Mouse (Mus musculus): ENCODE data around the gene Klra6. TPM values are rescaled to one million over a fixed set of nuclear protein-coding genes. Genes with fewer than 3 reads are reported as not detected.
"Not testable (repeated sequence)": the region's sequence is repeated elsewhere in the genome, so short reads cannot be mapped to it uniquely, and the experiment has no call there.

The Klra6 gene
- polyA plus RNA-seq (2015; fragmentation: Nextera tagmentation; extraction: Ambion mirVana) = not detected in 2 replicates

- Histone ChIP-seq H3K9ac (no peak within 1 kb of the TSS), H3K27me3 (no peaks in the 10 kb centered on the region), H3K27ac (no peak within 1 kb of the TSS), H3K4me2 (no peak within 1 kb of the TSS), H3K36me3 (no peaks in the 10 kb centered on the region), H3K4me3 (replicated peaks) (no peak within 1 kb of the TSS), H3K4me1 (no peaks in the 10 kb centered on the region), H3K9me3 (replicated peaks) (no peaks in the 10 kb centered on the region)
- 73% methylated on average over 4 of the region's 4 CpGs for WGBS
- ATAC-seq (replicated peaks; ENCODE audit: low FRiP score) = no peak
These were observed at the start of gene Klra6 for GRCm38 (mm10) chr6:130026854-130027253. Gene Klra6, minus strand, starts transcription at chr6:130026954.

DNA sequence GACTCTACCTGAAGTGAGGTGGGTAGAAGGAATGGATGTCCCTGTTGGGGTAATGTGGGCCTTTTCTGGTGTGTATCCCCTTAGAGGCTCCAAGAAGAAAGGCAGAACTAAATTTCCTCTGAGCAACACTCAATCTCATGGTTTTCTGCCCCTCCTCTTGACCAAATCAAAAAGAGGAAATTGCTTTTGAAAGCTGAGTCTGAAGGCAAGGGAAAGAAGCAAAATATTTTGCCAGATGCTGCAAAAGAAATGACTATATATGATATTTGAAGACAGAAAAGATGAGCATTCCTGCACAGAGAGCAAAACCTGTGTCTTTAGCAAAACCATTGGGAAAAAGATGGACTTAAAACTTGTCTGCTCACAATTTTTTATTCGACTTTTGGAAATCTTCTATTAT lies 40.4 kb upstream of the Klra6 start, which contains the start of gene Klra4:
Klra4 (minus strand) TSS at position 101 of the 400 bp plus-strand sequence.
- H3K9ac ChIP-seq; H3K4me3 ChIP-seq (replicated peaks); ATAC-seq (replicated peaks; ENCODE audit: low FRiP score); H3K9me3 ChIP-seq (replicated peaks); H3K27ac ChIP-seq; H3K4me1 ChIP-seq; H3K36me3 ChIP-seq; H3K4me2 ChIP-seq; H3K27me3 ChIP-seq: not testable (repeated sequence)
- WGBS = 73% methylated on average over 1 of the region's 1 CpGs

DNA sequence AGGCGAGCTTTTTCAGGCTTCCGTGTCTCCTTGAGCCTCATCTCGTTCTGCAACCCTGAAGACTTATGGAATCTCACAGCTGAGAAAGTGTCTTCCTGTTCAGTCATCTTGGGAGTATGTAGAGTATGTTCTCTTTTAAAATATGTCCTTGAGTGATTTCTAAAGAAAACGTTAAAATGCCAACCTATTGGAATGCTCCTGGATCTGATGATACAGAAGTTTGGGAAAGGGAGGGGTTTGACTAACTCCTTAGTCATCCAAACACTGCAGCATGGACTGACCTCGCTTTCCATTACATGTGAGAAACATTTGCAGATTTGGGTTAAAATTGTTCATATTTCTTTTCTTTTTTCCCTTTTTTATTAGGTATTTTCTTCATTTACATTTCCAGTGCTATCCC lies 38.4 kb upstream of the Klra6 start:
- ATAC-seq (replicated peaks; ENCODE audit: low FRiP score) = no peak
- H3K27me3 ChIP-seq = no peaks in the 10 kb centered on the region
- H3K4me3 ChIP-seq (replicated peaks) = no peak overlapping the region
- 79% methylated on average over 5 of the region's 5 CpGs for WGBS
- no peak overlapping the region for H3K27ac ChIP-seq
- H3K4me2 ChIP-seq = no peak overlapping the region
- no peak overlapping the region for H3K9ac ChIP-seq
- no peaks in the 10 kb centered on the region for H3K36me3 ChIP-seq
- no peaks in the 10 kb centered on the region for H3K4me1 ChIP-seq
- no peaks in the 10 kb centered on the region for H3K9me3 ChIP-seq (replicated peaks)

DNA sequence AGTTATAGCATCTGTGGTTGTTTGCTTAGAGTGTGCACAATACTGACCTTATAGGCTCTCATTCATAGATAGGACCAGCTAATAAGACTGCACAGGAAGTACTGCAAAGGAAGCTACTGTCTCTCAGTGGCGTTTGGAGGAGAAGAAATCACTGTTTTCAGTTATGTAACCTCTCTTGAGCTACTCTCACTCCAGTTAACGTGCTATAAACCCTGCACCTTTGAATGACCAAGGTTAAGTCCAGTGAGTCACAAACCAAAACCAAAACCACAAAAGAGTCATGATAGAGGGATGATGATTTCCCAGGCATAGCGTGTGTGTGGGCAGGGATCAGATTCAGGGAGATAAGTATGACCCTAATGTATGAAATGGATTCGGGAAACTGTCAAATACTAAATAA lies 8.4 kb upstream of the Klra6 start:
- not testable (repeated sequence) for H3K27ac ChIP-seq; H3K4me3 ChIP-seq (replicated peaks); ATAC-seq (replicated peaks; ENCODE audit: low FRiP score); H3K9me3 ChIP-seq (replicated peaks); H3K4me2 ChIP-seq; H3K4me1 ChIP-seq; H3K9ac ChIP-seq; H3K27me3 ChIP-seq; H3K36me3 ChIP-seq
- WGBS = 58% methylated on average over 4 of the region's 4 CpGs

GRCm38 (mm10) chr6:130031493-130032089 lies 4.8 kb upstream of the Klra6 start:
- H3K4me2 ChIP-seq; H3K4me1 ChIP-seq; H3K36me3 ChIP-seq; H3K9ac ChIP-seq; H3K27ac ChIP-seq; ATAC-seq (replicated peaks; ENCODE audit: low FRiP score); H3K27me3 ChIP-seq; H3K9me3 ChIP-seq (replicated peaks); H3K4me3 ChIP-seq (replicated peaks): not testable (repeated sequence)

Other genes with a start within 250 kb of the Klra6 start
- gene Gm156, start 242.7 kb downstream of the Klra6 start, polyA plus RNA-seq (2015; fragmentation: Nextera tagmentation; extraction: Ambion mirVana) = not detected in 2 replicates
- gene Gm17631, start 164.3 kb downstream of the Klra6 start, polyA plus RNA-seq (2015; fragmentation: Nextera tagmentation; extraction: Ambion mirVana) = not detected in 2 replicates
- not detected in 2 replicates for gene Klra17, start 150.3 kb downstream of the Klra6 start, polyA plus RNA-seq (2015; fragmentation: Nextera tagmentation; extraction: Ambion mirVana)
- gene Klra5, start 109.3 kb downstream of the Klra6 start, polyA plus RNA-seq (2015; fragmentation: Nextera tagmentation; extraction: Ambion mirVana) = not detected in 2 replicates
- gene Klra4, start 40.3 kb upstream of the Klra6 start, polyA plus RNA-seq (2015; fragmentation: Nextera tagmentation; extraction: Ambion mirVana) = not detected in 2 replicates
- gene Klra8, start 102.9 kb upstream of the Klra6 start, polyA plus RNA-seq (2015; fragmentation: Nextera tagmentation; extraction: Ambion mirVana) = not detected in 2 replicates
- gene Klra9, start 166.2 kb upstream of the Klra6 start, polyA plus RNA-seq (2015; fragmentation: Nextera tagmentation; extraction: Ambion mirVana) = not detected in 2 replicates
- not detected in 2 replicates for gene Klra7, start 206.4 kb upstream of the Klra6 start, polyA plus RNA-seq (2015; fragmentation: Nextera tagmentation; extraction: Ambion mirVana)

Measured in kidney, embryonic 15.5 days (tissue).